Comparison of ENCODE assay signal across 8 mouse cellular contexts in the genomic region with DNA sequence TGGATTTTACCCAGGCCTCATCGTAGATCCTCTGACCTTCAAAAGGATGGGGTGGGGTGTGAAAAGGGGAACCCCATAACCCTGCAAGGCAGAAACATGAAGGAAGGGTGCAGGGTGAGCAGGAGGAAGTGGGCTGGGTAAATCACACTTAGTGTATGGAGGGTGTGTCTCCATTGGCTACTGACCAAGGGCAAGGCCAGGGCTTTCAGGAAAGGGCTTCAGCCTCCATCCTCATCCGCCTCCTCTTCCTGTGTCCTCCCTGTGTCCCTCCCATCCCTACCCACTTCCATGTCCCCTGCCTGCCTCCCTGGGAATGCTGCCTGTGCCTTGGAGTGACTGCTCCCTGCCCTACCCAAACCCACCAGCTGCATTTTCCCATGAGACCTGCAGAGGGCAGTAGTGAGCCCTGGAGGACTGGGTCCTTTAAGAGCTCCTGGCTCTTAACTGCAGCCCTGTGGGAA. TPM values are rescaled to one million over a fixed set of nuclear protein-coding genes. Genes with fewer than 3 reads are reported as not detected.
DNase-seq lines count a peak whose midpoint lies in the region; ATAC-seq lines count a peak whose summit lies in the region.

No protein-coding gene starts in this region.

- no peak overlapping the region for H3K9ac ChIP-seq in heart, embryonic 14.5 days (ENCODE audit: low read length)
- no peak overlapping the region for H3K9ac ChIP-seq in lung, embryonic 15.5 days

- H3K4me2 ChIP-seq in heart, embryonic 14.5 days (ENCODE audit: low read length) = no peak overlapping the region
- H3K4me2 ChIP-seq in lung, embryonic 15.5 days = no peak overlapping the region

- H3K36me3 ChIP-seq in heart, embryonic 14.5 days (ENCODE audit: control insufficient read depth, insufficient read depth, low read length) = peaks cover 94% of the 10 kb centered on the region
- H3K36me3 ChIP-seq in lung, embryonic 15.5 days = peaks cover 66% of the 10 kb centered on the region

- ATAC-seq in CD4-positive, CD25-positive, alpha-beta regulatory T cell, adult 4 months = peak; percentile 83
- ATAC-seq in heart, embryonic 14.5 days (ENCODE audit: insufficient number of reproducible peaks, insufficient read depth, low FRiP score, low read depth) = peak; percentile 35; the same call in 1 of the 2 replicates
- peak; percentile 43; the same call in 1 of the 2 replicates for ATAC-seq in lung, embryonic 15.5 days (ENCODE audit: borderline replicate concordance, extremely low read depth, low FRiP score, low TSS enrichment)
- peak; percentile 52 for ATAC-seq in neutrophil, adult 5-6 weeks (ENCODE audit: extremely low read depth, insufficient number of reproducible peaks, low FRiP score, poor library complexity, severe bottlenecking)

- WGBS in heart, embryonic 14.5 days = 55% methylated on average over 2 of the region's 2 CpGs
- 79% methylated on average over 2 of the region's 2 CpGs for WGBS in lung, embryonic 15.5 days

- no peaks in the 10 kb centered on the region for H3K9me3 ChIP-seq in heart, embryonic 14.5 days (ENCODE audit: control insufficient read depth, low read length)
- H3K9me3 ChIP-seq in lung, embryonic 15.5 days = no peaks in the 10 kb centered on the region

- peak overlapping the region in 1 of 2 experiments; percentile 48; a peak in 1 of 4 replicates for H3K27ac ChIP-seq in heart, embryonic 14.5 days (replicated peaks in 1 of 2; ENCODE audit: control insufficient read depth in 1 of 2, insufficient read depth in 1 of 2, low read depth in 2 of 2, low read length in 2 of 2)
- no peak overlapping the region for H3K27ac ChIP-seq in lung, embryonic 15.5 days

- peaks cover 4 to 10% of the 10 kb centered on the region in 2 experiments; a peak in 3 of 4 replicates for H3K4me1 ChIP-seq in heart, embryonic 14.5 days (ENCODE audit: control insufficient read depth in 2 of 2, insufficient read depth in 2 of 2, low read length in 2 of 2)
- H3K4me1 ChIP-seq in lung, embryonic 15.5 days = no peaks in the 10 kb centered on the region

- no peaks in the 10 kb centered on the region for H3K27me3 ChIP-seq in heart, embryonic 14.5 days (ENCODE audit: control insufficient read depth, insufficient read depth, low read length)
- no peaks in the 10 kb centered on the region for H3K27me3 ChIP-seq in lung, embryonic 15.5 days

- H3K4me3 ChIP-seq in heart, embryonic 14.5 days (ENCODE audit: control insufficient read depth in 1 of 2, insufficient read depth in 1 of 2, low read depth in 1 of 2, low read length in 2 of 2) = no peak overlapping the region
- H3K4me3 ChIP-seq in lung, embryonic 15.5 days = no peak overlapping the region

- DNase-seq in adrenal gland, adult (ENCODE audit: inconsistent age in 2 of 2, low spot score in 1 of 2) = peak; percentile 70 to 90
- peak; percentile 75 for DNase-seq in embryo, embryonic 11 days
- peak; percentile 81 for DNase-seq in kidney, postnatal 36 days
- DNase-seq in thymus, postnatal 10 days (ENCODE audit: low spot score in 2 of 2) = peak; percentile 35 to 62

RNA-seq across cellular contexts. Expression of a gene that starts 47.8 kb away (rescaled TPM):
- polyA plus RNA-seq in CD4-positive, CD25-positive, alpha-beta regulatory T cell, adult 4 months (2017; shearing (Covaris generic)) = 10 to 100 TPM; 22.0 to 27.0 TPM
- polyA plus RNA-seq in heart, embryonic 14.5 days (2014; fragmentation: Nextera tagmentation; extraction: Ambion mirVana) = 99.2 and 105 TPM in 2 replicates
- 23.1 and 24.3 TPM in 2 replicates for polyA plus RNA-seq in lung, embryonic 15.5 days (2015; fragmentation: Nextera tagmentation; extraction: Ambion mirVana)
- total RNA-seq in neutrophil, adult 5-6 weeks (2017) = 10.2 and 11.5 TPM in 2 replicates
